Mouse (Mus musculus) brain, embryonic 18.5 days (tissue): ENCODE measurements around the gene Mpp3.

Experiments
- DNase-seq: peaks from one replicate; pipeline ENCODE4 v3.0.0-alpha.2; 2012; ENCODE audit warnings: low read depth, low spot score

The Mpp3 gene

GRCm38 (mm10) chr11:102039487-102040137 lies 11.4 kb upstream of the Mpp3 start:
- no peak for DNase-seq

GRCm38 (mm10) chr11:102037789-102038188 lies 9.5 kb upstream of the Mpp3 start:
- no peak for DNase-seq

DNA sequence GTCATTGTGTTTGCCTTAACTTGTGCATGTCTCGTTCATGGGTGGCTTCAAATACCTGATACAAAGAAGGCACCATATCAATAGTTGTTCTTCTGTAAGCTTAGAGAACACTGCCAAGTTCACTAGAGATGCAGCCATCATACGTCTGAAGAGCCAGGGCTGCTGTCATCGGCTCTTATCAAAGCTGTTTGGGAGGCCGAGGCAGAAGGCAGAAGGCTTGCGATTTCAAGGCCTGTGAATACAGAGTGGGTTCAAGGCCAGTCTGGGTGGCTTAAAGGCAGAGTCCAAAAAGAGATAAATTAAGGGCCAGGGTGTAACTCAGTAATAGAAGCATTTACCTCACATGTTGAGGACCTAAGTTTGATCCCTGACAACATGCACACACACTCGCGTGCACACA lies 8.1 kb upstream of the Mpp3 start:
- no peak for DNase-seq

DNA sequence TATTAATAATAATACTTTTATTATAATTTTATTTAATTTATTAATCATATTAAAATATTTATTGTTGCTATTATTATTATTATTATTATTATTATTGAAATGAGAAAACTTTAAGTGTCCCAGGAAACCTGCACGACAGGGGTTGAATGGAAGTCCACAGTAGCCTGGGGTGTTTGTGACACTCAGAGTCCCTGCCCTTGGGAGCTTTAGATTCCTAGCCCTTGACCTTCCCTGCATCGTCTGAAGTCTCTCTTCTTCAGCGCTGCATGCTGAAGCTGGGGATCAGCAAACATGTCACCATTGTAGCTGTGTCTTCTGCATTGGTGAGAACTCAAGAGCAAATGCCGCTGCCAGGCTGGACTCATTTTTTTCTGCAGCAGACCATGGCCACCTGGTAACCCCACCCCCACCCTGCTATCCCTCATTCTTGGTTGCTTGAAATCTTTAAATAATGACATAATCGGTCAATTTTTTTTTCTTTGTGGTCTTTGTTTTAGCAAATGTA lies 7.2 kb upstream of the Mpp3 start:
- no peak for DNase-seq

- DNase-seq: no peak
Measured at GRCm38 (mm10) chr11:102034887-102035286, 6.6 kb upstream of the Mpp3 start.

DNA sequence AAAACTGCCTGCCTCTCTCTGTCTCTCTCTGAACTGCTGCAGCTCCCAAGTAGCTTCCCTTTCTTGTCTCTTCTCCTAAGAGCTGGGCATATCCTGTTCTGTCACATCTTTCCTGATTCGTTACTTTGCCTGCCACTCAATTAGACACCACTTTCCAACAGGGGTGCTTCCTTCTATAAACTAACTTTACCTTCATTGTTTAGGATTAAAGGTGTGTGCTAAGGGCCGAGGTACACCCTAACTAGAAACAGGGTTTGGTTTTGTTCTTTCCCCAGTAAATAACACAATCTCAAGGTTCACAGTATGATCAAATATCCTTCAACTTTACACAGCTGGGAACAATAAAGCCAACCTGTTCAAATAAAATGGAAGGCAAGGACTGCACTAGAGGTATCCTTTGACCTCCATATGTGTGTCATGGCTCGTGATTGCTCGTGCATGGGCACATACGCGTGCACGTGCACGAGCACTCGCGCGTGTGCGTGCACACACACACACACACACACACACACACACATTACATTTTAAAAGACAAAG lies 4.9 kb upstream of the Mpp3 start:
- no peak for DNase-seq

- no peak for DNase-seq
Measured at GRCm38 (mm10) chr11:102031149-102031548, 2.9 kb upstream of the Mpp3 start.

DNA sequence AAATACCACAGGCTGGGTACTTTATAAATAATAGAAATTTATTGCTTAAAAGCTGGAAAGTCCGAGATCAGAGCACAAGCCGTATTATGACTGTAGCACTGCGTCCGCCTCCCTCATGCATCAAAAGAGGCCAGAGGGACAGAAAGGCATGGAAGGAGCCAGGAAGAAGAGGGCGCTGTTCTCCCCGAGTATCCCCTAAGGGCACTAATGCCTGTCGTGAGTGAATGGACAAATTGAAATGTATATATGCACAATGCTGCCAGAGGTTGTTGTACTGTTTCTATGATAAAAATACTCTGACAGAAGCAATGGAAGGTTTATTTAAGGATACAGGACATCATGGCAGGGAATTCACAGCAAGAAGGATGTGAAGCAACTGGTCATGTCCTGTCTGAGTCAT lies 1.7 kb upstream of the Mpp3 start:
- no peak for DNase-seq

DNA sequence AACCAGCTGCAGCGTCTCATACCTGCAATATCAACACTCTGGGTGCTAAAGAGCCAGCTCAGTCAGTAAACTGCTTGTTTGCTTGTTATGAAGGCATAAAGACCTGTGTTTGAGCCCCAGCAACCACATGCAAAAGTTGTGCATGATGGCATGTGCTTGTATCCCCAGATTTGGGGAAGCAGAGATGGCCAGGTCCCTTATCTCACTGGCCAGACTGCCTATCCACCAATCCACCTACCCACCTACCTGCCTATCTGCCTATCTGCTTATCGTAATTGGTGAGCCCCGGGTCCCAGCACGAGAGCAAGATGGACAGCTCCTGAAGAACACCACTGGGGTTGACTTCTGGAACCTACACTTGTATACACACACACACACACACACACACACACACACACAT lies 1.0 kb upstream of the Mpp3 start:
- DNase-seq: no peak

DNA sequence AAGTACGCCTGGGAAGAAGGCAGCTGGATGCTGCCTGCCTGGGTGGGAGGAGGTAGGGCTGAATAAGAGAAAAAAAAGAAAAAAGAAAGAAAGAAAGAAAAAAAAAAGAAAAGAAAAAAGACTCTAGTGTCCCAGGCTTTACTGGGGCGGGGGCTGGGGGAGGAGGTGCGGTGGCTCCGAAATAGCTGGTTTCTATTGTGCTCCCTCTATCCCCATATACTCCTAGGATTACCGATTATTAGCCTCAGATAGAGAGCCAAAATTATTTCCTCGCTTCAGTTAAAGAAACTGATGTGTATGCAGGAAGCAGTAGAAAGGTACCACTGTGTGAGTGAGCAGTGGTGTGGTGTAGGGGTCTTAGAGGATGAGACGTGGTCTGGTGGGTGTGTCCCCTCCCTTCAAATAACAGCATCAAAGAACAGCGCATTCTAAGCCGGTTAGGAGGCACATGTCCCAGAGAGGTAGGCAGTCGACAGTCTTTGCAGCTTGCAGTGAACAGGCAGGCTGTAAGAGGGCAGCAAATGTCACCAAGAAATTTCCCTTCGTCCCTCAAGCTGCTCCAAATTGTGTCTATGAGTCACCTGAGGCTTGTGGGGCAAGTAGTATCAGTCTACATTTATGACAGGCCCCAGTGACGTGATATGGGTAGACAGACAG lies 772 bp downstream of the Mpp3 start:
- DNase-seq: no peak

- peak; percentile 60 for DNase-seq
Measured at GRCm38 (mm10) chr11:102026694-102027360, 1.4 kb downstream of the Mpp3 start.

- DNase-seq: no peak
Measured at GRCm38 (mm10) chr11:102025991-102026660, 2.1 kb downstream of the Mpp3 start.

- no peak for DNase-seq
Measured at GRCm38 (mm10) chr11:102025354-102025753, 2.9 kb downstream of the Mpp3 start.

DNA sequence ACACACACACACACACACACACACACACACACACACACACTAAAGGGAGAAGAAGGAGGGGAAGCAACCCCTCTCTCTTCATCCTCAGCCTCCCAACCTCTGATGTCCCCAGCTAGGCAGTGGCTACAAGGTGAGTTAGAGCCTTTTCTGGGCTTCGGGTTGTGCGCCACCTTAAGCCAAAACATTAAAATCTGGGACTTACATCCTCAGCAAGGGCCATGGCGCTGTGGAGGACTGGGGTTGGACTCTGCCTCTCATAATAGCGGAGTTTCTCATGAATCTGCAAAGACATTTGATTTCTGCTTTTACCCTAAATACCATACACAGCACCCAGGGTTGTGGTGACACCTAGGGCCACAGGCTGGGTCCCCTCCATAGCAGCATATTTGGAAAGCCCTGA lies 3.4 kb downstream of the Mpp3 start:
- no peak for DNase-seq

GRCm38 (mm10) chr11:102024084-102024758 lies 4.0 kb downstream of the Mpp3 start:
- DNase-seq: no peak

- DNase-seq: no peak
Measured at GRCm38 (mm10) chr11:102023406-102023805, 4.9 kb downstream of the Mpp3 start.

- no peak for DNase-seq
Measured at GRCm38 (mm10) chr11:102021196-102021595, 7.1 kb downstream of the Mpp3 start.

DNA sequence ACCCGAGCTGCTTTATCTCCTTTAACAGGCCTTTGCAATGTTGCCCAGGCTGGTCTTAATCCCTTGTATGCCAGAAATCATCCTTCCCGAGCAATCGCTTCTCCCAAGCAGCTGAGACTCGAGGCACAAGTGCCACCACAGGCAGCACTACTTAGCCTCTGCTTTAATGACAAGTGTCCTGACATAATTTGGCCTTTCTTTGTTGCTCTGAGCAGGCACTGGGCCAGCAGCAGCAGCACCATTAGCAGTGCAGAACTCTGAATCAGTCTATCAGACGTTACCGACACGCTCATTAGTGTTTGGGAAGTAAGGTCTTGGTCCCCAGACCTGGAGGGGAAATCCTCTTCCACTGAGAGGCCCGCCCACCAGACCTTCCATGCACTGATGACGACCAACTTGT lies 8.5 kb downstream of the Mpp3 start:
- no peak for DNase-seq

- DNase-seq: no peak
Measured at GRCm38 (mm10) chr11:102016136-102016535, 12.1 kb downstream of the Mpp3 start.

GRCm38 (mm10) chr11:102015472-102015871 lies 12.8 kb downstream of the Mpp3 start:
- no peak for DNase-seq

- DNase-seq: no peak
Measured at GRCm38 (mm10) chr11:102013201-102013600, 15.1 kb downstream of the Mpp3 start.
